Mouse (Mus musculus): ENCODE results near the gene Ypel2.

GRCm38 (mm10) chr11:86992461-86992988 is 982 bp downstream of the Ypel2 start:
- TF ChIP-seq CTCF (IDR thresholded peaks at IDR 0.05; ENCODE audit: borderline replicate concordance, extremely low read depth, insufficient read depth, insufficient read length) (no peak), POLR2A (IDR thresholded peaks at IDR 0.05; ENCODE audit: borderline replicate concordance, extremely low read depth, insufficient read depth, insufficient read length, poor library complexity, severe bottlenecking) (no peak)

All from brain, embryonic 14.5 days (tissue).